Mouse (Mus musculus) spleen, adult 2 months (tissue): ENCODE data around the gene Plcd1.

Experiments used
- CTCF ChIP-seq: fragments of 200-500 bp; IDR thresholded peaks from 2 replicates; pipeline ENCODE4 v1.5.1; 2011; ENCODE audit warnings: mild to moderate bottlenecking, inconsistent platforms; ENCODE audit not compliant: insufficient read depth, insufficient read length, insufficient replicate concordance; ENCODE audit errors: extremely low read depth
- POLR2A ChIP-seq: fragments of 200-500 bp; IDR thresholded peaks from 2 replicates; pipeline ENCODE4 v1.6.1; 2011; ENCODE audit warnings: low read depth, low read length, inconsistent platforms

GRCm38 (mm10) chr9:119052154-119052944 is 41.0 kb downstream of the Plcd1 start, which contains the start of gene Vill:
- TF ChIP-seq POLR2A: no peak
- TF ChIP-seq CTCF: no peak
